Mouse (Mus musculus): ENCODE data around the gene Slc22a22.

The Slc22a22 gene

GRCm38 (mm10) chr15:57477525-57477924 is at the start of gene Slc22a22:
Slc22a22 (minus strand) TSS chr15:57477625.
- no peak for DNase-seq (ENCODE audit: inconsistent ontology term)

GRCm38 (mm10) chr15:57523510-57524298 is 46.3 kb upstream of the Slc22a22 start:
- no peak for DNase-seq (ENCODE audit: inconsistent ontology term)

GRCm38 (mm10) chr15:57522160-57522559 is 44.7 kb upstream of the Slc22a22 start:
- no peak for DNase-seq (ENCODE audit: inconsistent ontology term)

- DNase-seq (ENCODE audit: inconsistent ontology term), result no peak
Measured at GRCm38 (mm10) chr15:57509185-57510172, 32.1 kb upstream of the Slc22a22 start.

GRCm38 (mm10) chr15:57508242-57509184 is 31.1 kb upstream of the Slc22a22 start:
- peak; percentile 46 for DNase-seq (ENCODE audit: inconsistent ontology term)

- DNase-seq (ENCODE audit: inconsistent ontology term), result no peak
Measured at GRCm38 (mm10) chr15:57504126-57504705, 26.8 kb upstream of the Slc22a22 start.

GRCm38 (mm10) chr15:57503656-57504055 is 26.2 kb upstream of the Slc22a22 start:
- no peak for DNase-seq (ENCODE audit: inconsistent ontology term)

GRCm38 (mm10) chr15:57501559-57501958 is 24.1 kb upstream of the Slc22a22 start:
- peak; percentile 25 for DNase-seq (ENCODE audit: inconsistent ontology term)

GRCm38 (mm10) chr15:57496106-57496505 is 18.7 kb upstream of the Slc22a22 start:
- DNase-seq (ENCODE audit: inconsistent ontology term), result no peak

- DNase-seq (ENCODE audit: inconsistent ontology term), result no peak
Measured at GRCm38 (mm10) chr15:57482509-57482908, 5.1 kb upstream of the Slc22a22 start.

- no peak for DNase-seq (ENCODE audit: inconsistent ontology term)
Measured at GRCm38 (mm10) chr15:57471648-57472047, 5.8 kb downstream of the Slc22a22 start.

GRCm38 (mm10) chr15:57465996-57466395 is 11.4 kb downstream of the Slc22a22 start:
- DNase-seq (ENCODE audit: inconsistent ontology term), result no peak

- no peak for DNase-seq (ENCODE audit: inconsistent ontology term)
Measured at GRCm38 (mm10) chr15:57465061-57465460, 12.4 kb downstream of the Slc22a22 start.

- DNase-seq (ENCODE audit: inconsistent ontology term), result no peak
Measured at GRCm38 (mm10) chr15:57464066-57464465, 13.4 kb downstream of the Slc22a22 start.

- peak; percentile 25 for DNase-seq (ENCODE audit: inconsistent ontology term)
Measured at GRCm38 (mm10) chr15:57461284-57461683, 16.1 kb downstream of the Slc22a22 start.

- no peak for DNase-seq (ENCODE audit: inconsistent ontology term)
Measured at GRCm38 (mm10) chr15:57457374-57457773, 20.1 kb downstream of the Slc22a22 start.

- DNase-seq (ENCODE audit: inconsistent ontology term), result no peak
Measured at GRCm38 (mm10) chr15:57434710-57435404, 42.6 kb downstream of the Slc22a22 start.

GRCm38 (mm10) chr15:57408498-57408897 is 68.9 kb downstream of the Slc22a22 start:
- DNase-seq (ENCODE audit: inconsistent ontology term), result peak; percentile 53

GRCm38 (mm10) chr15:57398439-57399148 is 78.8 kb downstream of the Slc22a22 start:
- DNase-seq (ENCODE audit: inconsistent ontology term), result no peak

- no peak for DNase-seq (ENCODE audit: inconsistent ontology term)
Measured at GRCm38 (mm10) chr15:57394053-57394452, 83.4 kb downstream of the Slc22a22 start.

All from Muller cell, postnatal 12 days (primary cell).